Mouse (Mus musculus): ENCODE results near the gene Trem3.

- TF ChIP-seq CTCF (IDR thresholded peaks at IDR 0.05; ENCODE audit: borderline replicate concordance, insufficient read depth, low read length) (no peak), POLR2A (IDR thresholded peaks at IDR 0.05; ENCODE audit: low read depth, low read length) (no peak)
Observed at GRCm38 (mm10) chr17:48268276-48268675, 20.7 kb downstream of the Trem3 start.
